Mouse (Mus musculus): ENCODE results near the gene Gpld1. TPM values are rescaled to one million over a fixed set of nuclear protein-coding genes. Genes with fewer than 3 reads are reported as not detected.
A peak's percentile ranks its signal among the peaks of the same experiment; 100 is the strongest.

Gene Gpld1
- total RNA-seq, 2 experiments from 2014 or later = 0.93 to 1.4 TPM

DNA sequence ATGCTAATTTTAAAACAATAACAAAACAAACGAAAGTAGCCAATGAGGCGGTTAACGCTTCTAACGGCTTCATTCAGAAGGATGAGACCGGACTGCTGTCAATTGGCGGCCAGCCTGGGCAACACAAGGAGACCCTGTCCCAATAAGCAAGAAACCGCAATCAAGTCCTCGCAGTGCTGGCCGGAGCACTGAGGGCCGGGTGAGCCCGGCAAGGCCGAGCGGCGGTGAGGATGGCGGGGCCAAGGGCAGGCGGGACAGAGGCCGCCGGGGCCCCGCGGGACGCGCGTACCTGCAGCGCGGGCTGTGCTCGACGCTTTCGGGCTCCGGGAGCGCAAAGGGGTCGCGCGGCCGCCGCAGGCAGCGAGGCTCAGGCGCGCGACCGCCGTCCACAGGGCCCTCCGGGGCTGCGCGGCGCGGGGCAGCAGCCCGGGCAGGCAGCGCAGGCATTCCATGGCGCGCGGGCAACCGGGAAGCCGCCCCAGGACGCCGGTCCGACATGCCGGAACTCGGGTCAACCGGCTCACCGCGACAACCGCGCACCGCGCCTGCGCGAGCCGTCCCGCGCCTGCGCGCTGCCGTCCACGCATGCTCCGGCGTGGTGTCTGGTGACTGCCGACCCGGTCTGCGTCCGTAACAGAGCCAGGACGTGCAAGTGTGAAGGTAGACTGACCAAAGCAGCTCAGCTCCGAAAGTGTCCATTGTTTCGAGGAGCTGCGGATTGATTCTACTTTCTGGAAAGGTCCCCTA, 77.0 kb downstream of the Gpld1 start, which contains the start of gene Mrs2:
Gene Mrs2 (minus strand): TSS at position 587 of the 747 bp plus-strand sequence.
- intact Hi-C loops (cut with DNase I) = no loop called here
- DNase-seq = peak; percentile 92 to 93

DNA sequence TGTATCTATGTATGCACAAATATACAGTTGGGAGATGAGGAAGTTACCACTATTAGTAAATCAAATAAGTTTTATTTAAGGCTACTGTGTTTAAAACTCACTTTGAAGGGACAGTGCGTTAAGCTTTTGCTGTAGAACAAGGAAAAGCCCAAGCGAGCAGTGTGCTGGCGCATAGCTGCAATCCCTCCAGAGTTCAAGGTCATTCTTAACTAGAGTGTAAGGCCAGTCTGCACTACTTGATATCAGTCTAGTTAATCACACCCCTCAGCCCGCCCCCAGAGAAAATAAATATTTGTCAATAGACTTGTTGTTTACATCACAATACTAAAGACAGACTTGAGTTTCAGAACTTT, 77.6 kb downstream of the Gpld1 start:
- DNase-seq = no peak
- intact Hi-C loops (cut with DNase I) = no loop called here

DNA sequence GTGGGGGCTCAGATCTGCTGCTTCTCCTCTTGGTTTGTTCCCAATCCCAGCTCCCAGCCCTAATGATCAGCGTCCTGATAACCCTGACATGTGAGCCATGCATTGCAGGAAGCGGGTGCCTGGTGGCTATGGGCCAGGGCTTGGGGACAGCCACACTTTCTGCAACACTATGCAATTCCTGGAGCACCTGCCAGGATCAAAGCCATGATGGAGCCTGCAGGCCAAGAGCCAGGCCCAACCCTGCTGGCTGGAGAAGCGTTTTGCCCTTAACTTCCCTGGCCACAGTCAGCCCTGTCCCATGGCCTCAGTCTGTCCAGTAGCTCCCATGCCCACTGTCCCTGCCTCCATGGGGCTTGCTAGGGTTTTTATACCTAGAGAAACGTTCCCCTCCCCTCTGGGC, 79.4 kb downstream of the Gpld1 start:
- intact Hi-C loops (cut with DNase I) = no loop called here
- no peak for DNase-seq

DNA sequence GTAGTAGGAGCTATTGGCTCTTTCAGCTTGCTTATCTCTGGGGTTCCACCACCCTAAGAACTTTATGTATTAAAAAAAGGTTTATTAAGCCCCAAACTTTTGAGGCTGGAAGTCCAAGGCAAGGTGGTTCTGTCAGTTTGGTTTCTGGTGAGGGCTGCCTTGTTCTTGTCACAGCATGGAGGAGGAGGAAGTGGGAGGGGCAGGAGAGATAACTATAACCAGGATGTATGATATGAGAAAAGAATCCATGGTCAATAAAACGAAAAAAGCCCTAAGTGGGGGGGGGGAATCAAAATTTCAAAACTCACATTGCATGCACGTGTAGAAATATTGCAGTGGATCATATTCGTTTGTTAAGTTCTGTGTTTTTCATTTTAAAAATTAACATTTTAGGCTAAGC, 80.2 kb downstream of the Gpld1 start:
- intact Hi-C loops (cut with DNase I) = no loop called here
- no peak for DNase-seq

DNA sequence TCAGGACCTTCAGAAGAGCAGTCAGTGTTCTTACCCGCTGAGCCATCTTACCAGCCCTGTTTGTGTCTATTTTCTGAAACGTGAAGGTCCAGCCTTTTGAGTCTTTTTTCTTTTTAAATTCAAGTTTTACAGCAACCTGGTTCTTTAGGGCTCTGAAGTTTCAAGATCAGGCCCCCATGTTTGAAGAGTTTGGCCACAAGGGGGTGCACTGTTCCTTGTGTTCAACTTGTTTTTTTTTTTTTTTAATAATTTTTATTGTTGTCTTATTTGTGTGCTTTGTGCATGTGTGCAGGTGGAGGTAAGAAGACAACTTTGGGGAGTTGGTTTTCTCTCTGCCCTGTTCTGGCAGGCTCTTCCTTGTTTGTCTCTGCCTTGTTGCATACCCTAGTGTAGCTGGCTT, 81.7 kb downstream of the Gpld1 start:
- DNase-seq = peak in 1 of 2 experiments; percentile 64
- intact Hi-C loops (cut with DNase I) = loop anchor here (1.0 kb wide), 1 partner anchor 92 kb away; no protein-coding TSS in a partner anchor

DNA sequence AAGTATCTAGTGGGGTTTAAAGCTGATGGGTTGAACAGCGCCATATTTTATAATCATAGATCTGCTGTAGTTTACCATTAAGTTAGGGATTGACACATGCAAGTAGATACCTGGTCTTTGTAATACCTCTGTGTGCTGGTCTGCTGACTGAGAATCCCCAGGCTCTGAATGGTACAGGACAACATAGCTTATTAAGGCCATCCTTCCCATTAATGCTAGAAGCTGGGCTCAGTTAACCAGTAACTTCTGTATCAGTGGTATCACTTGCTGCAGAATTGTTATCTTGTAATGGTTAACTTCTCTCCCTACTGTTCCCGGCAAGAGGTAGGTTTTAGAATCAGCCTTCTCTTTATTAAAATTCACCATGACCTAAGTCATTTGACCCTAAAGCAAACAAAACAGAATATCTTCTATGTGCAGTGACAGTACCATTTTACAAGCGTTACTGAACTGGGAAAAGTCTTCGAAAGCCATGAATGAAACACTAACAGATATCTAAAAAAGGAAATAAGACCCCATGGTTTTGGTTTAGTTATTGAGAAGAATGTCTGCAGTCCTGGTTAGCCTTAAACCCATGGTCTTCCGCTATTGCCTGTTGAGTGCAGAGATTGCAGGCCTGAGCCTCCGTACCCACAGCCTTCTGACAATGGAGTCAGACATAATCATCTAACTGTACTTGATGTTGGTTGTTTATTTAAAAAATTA, 83.6 kb downstream of the Gpld1 start:
- no peak for DNase-seq

DNA sequence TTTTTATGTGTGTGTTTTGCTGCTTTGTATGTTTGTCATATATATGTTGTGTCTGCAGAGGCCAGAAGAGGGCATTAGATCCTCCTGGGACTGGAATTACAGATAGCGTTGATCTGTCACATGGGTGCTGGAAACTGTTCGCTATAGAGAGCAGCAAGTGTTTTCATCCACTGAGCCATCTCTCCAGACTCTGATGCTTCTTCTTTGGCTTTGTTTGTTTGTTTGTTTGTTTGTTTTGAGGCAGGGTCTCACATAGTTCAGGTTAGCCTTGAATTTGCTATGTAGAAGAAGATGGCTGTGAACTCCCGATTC, 84.1 kb downstream of the Gpld1 start:
- intact Hi-C loops (cut with DNase I) = no loop called here
- no peak for DNase-seq

More for the DNA sequence above, 83.6 kb downstream of the Gpld1 start:
- intact Hi-C loops (cut with DNase I) = no loop called here

DNA sequence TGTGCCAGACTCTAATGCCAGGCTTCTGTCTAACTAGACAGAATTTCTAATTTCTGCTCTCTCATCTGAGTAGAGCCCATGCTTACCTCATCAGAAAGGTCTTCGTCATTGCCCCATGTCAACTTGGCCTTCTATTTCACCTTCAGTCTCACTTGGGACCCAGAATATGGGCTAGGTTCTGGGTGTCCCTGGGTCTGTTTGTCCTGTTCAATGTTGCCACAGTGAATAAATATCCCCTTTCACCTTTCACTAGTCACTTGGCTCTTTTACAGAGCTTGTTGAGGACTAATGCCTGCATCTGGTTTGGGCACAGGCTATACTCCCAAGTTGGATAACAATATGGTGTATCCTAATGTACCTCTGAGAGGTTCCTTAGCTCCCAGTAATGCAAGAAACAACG, 96.5 kb downstream of the Gpld1 start:
- no peak for DNase-seq
- intact Hi-C loops (cut with DNase I) = no loop called here

Other genes starting within 250 kb of the Gpld1 start
- not detected for gene Armh2, start 201.9 kb upstream of the Gpld1 start, total RNA-seq (2021)
- 10 to 100 TPM; 40.6 to 45.1 TPM for gene Gmnn, start 181.2 kb upstream of the Gpld1 start, total RNA-seq (2021)
- 100 to 1,000 TPM; 178 to 179 TPM for gene BC005537, start 141.5 kb upstream of the Gpld1 start, total RNA-seq (2021)
- gene Acot13, start 111.6 kb upstream of the Gpld1 start, total RNA-seq (2021) = 100 to 1,000 TPM; 282 to 297 TPM
- gene Tdp2, start 111.5 kb upstream of the Gpld1 start, total RNA-seq (2021) = 10 to 100 TPM; 17.8 to 18.0 TPM
- not detected for gene D130043K22Rik, start 98.0 kb upstream of the Gpld1 start, total RNA-seq (2021)
- 10 to 100 TPM; 16.4 to 18.9 TPM for gene Aldh5a1, start 5.5 kb upstream of the Gpld1 start, total RNA-seq (2021)
- gene Mrs2, start 77.2 kb downstream of the Gpld1 start, total RNA-seq (2021) = 10 to 100 TPM; 46.7 to 60.0 TPM
- under 1 TPM in 1 of 2 experiments, not detected in 1; 0.14 TPM for gene Dcdc2a, start 112.9 kb downstream of the Gpld1 start, total RNA-seq (2021)